Mouse (Mus musculus) c-Kit-negative CD71-positive TER-119-positive erythroid progenitor cells, embryonic 14.5 days (primary cell): ENCODE measurements around the gene Fbxl17.

ENCODE experiments used
- DNase-seq: peaks from one replicate; pipeline ENCODE4 v3.0.0-alpha.2; 2013; ENCODE audit warnings: low read depth, low spot score

Fbxl17 gene

DNA sequence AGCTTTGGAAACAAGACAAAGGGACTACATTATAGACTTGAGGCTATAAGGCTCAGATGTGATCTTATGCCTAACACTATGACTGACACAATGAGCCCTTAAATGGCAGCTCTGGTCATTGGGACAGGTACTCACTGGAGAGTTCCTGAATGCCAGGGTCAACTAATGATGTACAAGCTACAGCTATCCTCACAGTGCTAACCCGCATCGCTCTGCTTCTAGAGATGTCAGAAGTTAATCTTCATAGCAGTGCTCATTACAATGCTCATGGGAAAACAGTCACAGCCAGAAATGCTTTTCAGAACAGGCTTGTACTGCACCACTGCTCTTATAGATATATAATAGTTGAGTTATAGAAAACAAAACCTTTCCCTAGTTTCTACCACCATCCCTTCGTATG, 438.0 kb downstream of the Fbxl17 start:
- DNase-seq = no peak

DNA sequence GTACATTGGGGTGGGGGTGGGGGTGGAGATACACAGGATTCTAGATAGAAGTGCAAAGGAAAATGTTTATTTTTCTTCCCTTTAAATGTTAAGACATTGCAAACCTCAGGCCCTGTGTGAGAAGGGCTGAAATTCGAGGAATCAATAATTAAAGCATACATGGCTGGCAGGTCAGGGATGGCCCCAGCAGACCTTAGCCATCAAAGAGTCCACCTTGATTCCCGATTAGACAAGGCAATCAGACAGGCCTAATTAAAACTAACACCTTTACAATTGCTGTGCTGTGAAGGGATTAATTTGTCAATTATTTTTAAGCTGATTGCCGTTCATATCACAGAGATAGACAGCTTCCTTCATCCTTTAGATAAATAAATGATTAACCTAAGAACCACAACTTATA, 439.0 kb downstream of the Fbxl17 start:
- no peak for DNase-seq

DNA sequence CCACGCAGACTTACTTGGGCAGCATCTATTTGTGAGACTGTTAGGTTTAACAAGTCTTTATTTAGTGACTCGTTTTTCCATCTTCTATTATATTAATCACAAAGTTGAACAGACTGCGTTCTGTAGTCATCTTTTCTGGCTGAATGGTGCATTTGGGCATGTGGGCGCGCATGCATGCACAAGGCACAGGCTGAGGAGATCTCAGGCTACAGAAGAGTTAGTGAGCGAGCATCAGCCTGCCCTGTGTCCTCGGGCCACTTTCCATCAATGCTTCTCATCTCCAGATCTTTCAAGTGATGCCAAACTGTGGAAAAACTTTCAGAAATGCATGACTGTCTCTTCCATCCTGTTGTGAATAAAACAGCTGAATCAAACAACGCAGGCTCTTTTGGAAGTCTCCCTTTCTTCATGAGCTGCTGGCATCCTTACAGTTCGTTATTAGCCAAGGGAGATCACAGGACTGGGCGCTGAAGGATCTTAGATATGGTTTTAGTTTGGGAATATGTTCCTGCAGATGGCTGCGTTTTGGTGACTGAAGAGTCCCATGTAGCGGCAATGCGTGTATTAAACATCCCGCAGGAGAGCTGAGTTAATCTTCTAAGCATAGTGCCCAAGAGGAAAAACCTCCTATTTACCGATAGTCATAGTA, 442.0 kb downstream of the Fbxl17 start:
- no peak for DNase-seq

DNA sequence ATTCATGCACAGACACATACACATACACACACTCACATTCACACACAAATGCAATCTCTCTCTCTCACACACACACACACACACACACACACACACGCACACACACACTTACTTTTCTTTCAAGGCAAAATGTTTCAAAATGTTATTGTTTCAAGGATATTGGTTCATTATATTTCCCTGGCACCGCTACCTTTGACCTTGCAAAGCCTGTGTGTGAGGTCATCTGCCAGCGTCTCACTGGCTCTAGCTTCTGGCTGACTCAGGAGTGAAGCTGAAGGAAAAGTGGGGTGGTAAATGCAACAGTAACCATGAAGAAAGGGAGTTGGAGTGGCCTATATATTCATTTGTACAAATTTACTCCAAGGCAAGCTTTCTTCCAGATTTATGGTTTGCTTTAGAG, 442.8 kb downstream of the Fbxl17 start:
- DNase-seq = no peak

DNA sequence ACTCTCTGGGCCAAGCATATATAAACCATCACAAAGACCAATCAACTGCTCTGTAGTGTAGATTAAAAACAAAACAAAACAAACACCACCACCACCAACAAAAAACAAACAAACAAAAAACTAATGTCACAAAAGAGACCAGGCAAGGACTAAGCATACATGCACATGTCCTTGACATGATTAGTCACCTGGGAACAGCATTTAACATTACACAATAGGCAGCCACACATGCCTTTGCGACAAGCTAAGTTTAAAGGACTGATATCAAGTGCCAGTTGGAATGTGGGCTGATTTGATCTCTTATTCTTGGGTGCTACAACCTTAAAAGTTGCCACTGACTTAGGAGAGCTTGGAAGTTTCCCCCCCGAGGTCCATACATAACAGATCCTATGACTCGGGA, 446.5 kb downstream of the Fbxl17 start:
- DNase-seq = no peak

DNA sequence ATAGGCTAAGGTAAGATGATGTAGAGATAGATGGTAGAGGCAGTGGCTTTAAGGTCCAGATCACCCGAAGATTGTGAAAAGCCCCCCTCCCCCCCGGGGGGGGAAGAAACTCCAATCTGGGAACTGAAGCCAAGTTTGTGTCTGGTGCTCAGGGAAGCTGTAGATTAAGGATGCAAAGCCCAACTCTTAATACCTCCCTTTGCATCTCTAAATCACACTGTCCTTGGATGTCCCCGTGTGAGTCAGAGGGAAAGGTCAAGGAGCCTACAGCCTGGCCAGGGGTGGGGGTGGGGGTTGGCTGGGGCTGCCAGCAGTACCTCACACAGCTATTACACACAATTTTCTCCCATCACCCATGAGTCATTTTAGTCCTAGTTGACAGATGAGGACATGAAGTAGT, 453.4 kb downstream of the Fbxl17 start:
- no peak for DNase-seq

DNA sequence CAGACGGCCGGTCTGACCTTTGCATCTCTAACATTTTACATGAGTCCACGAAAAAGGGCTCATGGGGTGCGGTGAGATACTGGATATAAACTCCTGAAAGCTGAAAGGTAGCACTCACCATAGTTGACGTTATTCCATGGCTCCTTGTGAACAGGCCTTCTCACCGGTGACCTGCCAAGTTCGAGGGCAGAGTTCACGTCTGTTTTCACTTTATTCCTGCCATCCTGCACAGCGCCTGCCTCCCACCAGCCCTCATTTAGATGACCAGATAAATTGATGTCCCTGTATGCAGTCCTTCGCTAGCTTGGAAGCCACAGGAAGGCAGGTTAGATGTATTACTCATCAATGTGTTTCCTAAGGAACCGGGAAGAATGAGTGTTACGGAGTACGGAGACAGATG, 454.5 kb downstream of the Fbxl17 start:
- no peak for DNase-seq

DNA sequence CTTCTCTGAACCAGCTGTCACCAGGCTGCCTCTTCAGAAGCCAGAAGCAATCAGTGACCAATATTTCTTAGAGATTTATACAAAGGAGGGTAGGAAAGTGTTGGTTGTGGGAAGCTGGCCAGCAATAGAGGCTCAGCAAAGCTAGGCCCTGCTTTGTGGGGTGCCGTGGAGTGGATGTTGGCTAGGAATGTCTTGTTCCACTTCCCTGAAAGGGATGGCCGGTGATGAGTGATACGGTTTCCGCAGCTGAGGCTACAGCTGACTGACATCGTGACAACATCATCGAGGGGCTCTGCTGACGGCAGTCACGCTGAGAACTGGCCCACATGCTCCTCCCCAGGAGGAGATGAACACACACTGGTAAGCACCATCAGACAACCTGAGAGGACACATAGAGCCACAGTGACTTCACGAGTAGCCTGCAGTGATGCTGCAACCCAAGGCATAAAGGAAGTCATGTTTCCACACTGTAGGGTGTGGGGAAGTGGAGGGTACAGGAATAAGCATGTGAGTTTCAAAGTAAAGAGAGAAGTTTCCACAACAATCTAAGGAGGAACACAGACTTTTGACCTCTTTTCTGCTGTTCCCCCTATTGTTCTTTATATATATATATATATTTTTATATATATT, 456.7 kb downstream of the Fbxl17 start:
- DNase-seq = no peak

DNA sequence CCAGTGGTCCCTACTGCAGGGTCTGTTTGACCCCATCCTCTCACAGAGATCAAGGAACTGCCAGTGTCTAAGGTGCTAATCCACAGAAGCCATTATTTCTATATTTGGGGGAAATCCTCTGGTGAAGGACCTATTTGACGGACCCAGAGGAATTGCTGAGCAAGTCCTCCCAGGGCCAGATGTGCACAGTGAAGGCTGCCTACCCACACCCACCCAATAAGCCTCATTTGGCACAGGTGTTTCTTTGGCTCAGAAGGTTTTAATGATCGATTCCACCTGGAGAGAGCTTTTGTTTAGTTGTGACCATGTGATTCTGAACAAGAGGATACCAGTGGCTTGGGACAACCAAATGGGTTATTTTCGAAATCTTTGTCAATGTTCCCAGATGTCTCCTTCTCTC, 462.3 kb downstream of the Fbxl17 start:
- DNase-seq = no peak

DNA sequence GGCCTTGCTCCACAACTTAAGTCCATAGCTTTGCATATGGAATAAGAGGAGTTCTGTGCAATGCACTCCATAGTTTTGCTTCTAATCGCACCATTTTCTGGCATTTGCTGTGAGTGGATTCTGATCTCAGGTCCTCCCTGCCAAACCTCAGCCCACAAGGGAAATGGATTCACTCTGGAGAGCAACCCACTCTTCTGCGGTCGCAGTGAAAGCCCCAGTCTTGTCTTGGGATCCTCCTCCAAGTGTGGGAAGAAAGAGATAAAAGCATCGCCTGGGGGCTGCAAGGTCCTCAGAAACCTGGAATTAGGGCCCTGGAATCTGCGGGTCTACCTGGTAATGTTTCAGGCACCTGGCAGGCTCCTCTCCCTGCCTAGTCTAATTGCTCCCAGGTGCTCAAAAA, 466.7 kb downstream of the Fbxl17 start:
- no peak for DNase-seq

DNA sequence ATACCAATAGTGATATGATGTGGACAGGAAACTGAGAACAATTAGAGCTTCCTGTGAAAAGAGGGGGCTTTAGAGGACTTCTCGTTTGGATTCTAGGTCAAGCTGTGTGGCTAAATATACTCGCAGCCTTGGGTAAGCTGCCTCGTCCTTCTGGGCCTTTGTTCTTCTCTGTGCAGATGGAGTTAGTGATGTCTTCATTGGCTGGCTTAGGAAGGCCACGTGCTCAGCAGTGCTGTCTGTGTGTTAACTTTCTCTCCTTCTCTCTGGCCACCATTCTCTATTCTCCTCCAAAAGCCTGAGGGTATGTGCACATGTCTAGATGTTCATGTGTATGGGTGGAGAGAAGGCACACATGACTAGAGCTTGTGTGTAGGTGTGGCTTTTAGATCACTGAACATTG, 470.7 kb downstream of the Fbxl17 start:
- no peak for DNase-seq

DNA sequence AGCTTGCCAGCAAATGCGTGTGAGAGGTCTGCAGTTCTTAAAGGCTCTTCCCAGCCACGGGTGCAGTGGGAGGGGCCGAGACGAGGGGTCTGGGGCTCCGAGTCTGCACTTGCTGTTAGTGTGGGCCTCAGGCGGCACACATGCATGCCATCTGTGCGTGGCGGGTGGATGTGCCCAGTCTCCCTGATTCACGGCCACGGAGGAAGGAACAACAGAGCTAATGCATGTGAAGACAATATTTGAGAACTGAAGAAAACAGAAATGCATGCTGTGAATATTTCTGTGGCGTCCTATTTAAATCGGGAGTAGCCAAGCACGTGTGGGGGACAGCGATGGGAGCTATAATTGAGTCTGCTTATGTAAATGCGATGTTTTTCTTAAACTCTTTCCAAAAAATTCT, 474.6 kb downstream of the Fbxl17 start:
- no peak for DNase-seq

DNA sequence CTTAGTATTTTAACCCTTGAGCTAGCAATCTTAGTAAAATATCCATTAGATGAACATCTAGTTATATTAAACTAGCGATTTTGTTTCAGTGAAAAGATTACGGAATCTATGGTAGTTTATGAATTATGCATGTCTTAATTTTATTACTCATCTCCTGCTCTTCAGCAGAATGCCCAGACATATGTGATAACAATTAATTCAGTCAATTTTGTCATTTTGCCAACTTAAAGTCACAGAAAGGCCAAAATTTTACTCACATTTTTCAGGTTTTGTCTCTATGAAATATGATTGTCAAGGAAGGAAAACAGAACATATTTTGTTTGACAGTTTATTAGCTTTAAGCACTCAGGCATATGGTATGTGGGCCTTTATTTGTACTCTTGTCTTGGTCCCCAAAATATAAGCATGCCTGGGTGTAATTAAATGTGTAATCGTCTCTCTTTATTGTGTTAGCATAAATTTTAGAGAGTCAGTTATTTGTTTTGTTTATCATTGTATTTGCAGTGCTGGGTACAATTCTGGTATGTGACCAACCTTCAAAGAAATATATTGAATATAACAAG, 482.1 kb downstream of the Fbxl17 start:
- no peak for DNase-seq

DNA sequence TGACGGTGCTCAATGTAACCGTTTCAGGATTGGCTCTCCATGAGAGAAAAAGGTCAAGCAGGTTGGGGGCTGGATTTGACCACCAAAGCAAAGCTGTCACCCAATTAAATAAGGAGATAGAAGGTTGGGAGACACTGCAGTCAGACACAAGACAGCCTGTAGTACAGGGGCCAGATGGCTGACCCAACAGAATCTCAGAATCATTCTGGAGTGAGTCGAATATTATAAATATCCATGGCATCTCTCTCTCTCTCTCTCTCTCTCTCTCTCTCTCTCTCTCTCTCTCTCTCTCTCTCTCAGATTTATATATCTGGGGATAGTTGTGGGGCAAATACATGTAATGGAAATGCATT, 487.3 kb downstream of the Fbxl17 start:
- DNase-seq = no peak

DNA sequence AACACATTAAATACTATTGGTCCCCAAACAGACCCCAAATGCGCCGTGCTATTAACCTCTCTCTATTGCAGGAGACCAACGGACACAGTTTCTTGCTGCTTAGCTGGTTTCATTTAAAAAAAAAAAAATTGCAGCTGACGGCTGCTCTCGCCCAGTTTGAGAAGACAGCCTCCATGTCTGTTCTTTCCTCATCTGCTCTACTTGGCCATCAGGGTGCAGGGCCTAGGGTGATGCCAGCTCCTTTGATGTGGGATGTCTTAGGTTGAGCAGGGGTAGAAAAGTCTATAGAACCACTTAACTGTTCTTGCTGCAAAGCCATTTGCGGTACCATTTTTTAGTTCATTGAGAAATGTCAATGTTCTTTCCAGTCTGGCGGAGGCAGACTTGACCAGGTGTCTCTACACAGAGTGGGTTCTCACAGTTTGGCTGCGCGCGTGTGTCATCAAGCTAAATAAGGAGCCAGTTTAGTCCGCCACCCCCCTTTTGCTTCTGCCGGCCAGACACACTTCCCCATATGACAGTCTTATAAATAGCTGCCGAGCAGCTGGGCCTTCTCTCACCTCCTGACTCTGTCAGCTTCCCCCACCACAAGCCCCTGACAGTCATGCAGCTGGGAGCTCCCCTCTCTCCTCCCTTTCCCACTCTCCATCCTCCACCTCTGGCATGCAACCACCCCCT, 487.8 kb downstream of the Fbxl17 start:
- DNase-seq = no peak

DNA sequence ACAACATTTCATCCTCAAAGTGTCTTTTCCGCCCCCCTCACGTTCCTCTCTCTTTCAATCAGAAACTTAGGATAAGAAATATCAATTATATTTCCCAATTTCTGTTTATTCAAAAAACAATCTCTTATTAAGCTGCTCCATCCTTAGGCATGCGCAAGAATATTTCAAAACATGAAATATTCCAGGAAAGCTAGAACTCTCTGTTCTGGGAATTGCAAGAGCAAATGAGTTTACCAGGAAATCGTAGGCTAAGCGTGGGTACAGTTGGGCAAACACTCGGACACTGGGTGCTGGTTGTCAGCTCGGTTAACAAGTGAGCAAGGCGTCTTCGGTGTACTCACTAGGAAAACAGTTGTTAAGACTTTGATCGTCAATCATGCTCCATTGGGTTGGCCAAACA, 489.0 kb downstream of the Fbxl17 start:
- no peak for DNase-seq

DNA sequence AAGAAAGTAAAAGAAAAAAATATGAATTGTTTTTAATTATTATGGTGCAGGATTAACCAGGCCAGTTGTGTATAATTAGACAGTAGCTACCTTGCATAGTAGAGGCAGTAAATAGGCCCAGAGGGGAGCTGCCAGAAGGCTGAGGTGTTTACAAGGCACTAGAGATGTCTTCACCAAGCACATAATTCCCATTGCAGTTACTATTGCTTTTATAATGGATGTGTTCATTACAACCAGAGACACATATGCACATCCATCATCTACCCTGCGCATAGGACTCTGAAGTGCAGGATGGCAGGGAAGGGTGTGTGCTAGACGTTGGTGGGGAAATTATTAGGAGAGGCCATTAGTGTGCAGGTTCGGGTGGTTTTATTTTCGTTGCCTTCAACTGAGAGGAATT, 491.0 kb downstream of the Fbxl17 start:
- DNase-seq = no peak

DNA sequence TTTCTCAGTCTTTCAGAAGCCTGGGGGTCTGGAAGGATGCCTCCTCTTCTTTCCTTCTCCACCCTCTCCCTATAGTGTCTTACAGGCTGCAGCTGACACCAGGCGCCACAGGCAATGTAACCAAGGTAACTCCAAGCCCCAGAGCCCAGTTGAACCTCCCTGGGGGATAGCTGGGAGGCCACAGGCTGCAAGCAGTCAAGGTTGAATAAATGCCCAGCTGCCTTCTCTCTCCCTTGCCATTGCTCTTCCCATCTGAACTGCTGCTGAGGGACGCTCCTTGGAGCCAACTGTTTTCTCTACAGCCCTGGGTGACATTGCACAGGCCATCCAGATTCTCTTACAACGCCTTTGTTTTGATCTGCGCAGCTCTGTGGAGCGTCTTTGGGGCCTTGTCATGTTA, 491.5 kb downstream of the Fbxl17 start:
- no peak for DNase-seq

DNA sequence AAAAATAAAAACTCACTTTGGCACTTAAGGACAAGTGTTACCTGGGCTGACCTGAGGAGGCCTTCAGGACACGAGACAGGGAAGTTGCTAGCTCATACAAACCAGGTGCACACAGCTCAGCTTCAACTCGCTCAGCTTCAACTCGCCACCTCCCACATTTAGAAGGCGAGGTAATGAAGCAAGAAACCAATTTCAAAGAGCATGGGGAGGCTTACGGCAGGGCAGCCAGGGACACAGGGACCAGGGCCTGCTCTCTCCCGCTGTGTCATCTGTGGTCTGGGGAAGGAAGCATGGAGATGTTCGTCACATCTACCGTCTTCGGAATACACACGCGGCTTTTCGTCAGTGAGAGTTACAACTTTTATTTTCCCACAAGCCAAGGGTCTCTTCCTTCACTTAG, 491.9 kb downstream of the Fbxl17 start:
- DNase-seq = no peak
